Mouse (Mus musculus) liver, embryonic 16.5 days (tissue): ENCODE data around the gene Shbg. TPM values are rescaled to one million over a fixed set of nuclear protein-coding genes. Genes with fewer than 3 reads are reported as not detected.

Experiments
- ATAC-seq: fragments of 200-750 bp; cut with Nextera tagmentation; 2 replicates; pipeline ENCODE4 v1.8.0; 2017; ENCODE audit warnings: low read depth, mild to moderate bottlenecking, moderate number of reproducible peaks, moderate library complexity
- H3K27ac ChIP-seq: fragments of 300-500 bp; sonication (generic); 2 replicates; pipeline ENCODE4 v1.5.1; 2014; ENCODE audit warnings: mild to moderate bottlenecking, low read length
- H3K27me3 ChIP-seq: fragments of 300-500 bp; sonication (generic); 2 replicates; pipeline ENCODE4 v1.6.1; 2014; ENCODE audit warnings: low read depth, low read length, mixed read lengths; ENCODE audit not compliant: control insufficient read depth, insufficient read depth
- H3K36me3 ChIP-seq: fragments of 300-500 bp; sonication (generic); 2 replicates; pipeline ENCODE4 v1.6.1; 2014; ENCODE audit warnings: mild to moderate bottlenecking; ENCODE audit not compliant: control insufficient read depth, insufficient read depth
- H3K4me1 ChIP-seq: fragments of 300-500 bp; sonication (generic); 2 replicates; pipeline ENCODE4 v1.6.1; 2014; ENCODE audit warnings: low read depth, low read length, mixed read lengths; ENCODE audit not compliant: control insufficient read depth
- H3K4me2 ChIP-seq: fragments of 300-500 bp; sonication (generic); 2 replicates; pipeline ENCODE4 v1.6.1; 2014; ENCODE audit warnings: low read depth, low read length, mixed read lengths
- H3K4me3 ChIP-seq: fragments of 300-500 bp; sonication (generic); 2 replicates; pipeline ENCODE4 v1.5.1; 2014; ENCODE audit warnings: low read depth, mild to moderate bottlenecking, low read length
- H3K9ac ChIP-seq: fragments of 300-500 bp; sonication (generic); 2 replicates; pipeline ENCODE4 v1.6.1; 2014; ENCODE audit warnings: low read depth, low read length
- H3K9me3 ChIP-seq: fragments of 300-500 bp; sonication (generic); replicated peaks from 2 replicates; pipeline ENCODE4 v1.6.1; 2016; ENCODE audit warnings: low read length; ENCODE audit not compliant: control insufficient read depth
- WGBS: fragments of 180-500 bp; shearing (Covaris S2); extraction: QIAGEN DNeasy Blood & Tissue Kit; methylation state at CpG from one replicate; pipeline ENCODE4 v1.1.7; 2014; ENCODE audit not compliant: insufficient replicate concordance; 5-methylcytosine and 5-hydroxymethylcytosine counted together
- polyA plus RNA-seq: library from polyadenylated mRNA; unstranded; fragments of >200 nt; fragmentation: Nextera tagmentation; extraction: Ambion mirVana; gene quantifications from 2 replicates; pipeline ENCODE4 v1.2.1, GENCODE M21; 2015

Gene Shbg
- polyA plus RNA-seq, 1 experiment from 2014 or later = 27.9 TPM

DNA sequence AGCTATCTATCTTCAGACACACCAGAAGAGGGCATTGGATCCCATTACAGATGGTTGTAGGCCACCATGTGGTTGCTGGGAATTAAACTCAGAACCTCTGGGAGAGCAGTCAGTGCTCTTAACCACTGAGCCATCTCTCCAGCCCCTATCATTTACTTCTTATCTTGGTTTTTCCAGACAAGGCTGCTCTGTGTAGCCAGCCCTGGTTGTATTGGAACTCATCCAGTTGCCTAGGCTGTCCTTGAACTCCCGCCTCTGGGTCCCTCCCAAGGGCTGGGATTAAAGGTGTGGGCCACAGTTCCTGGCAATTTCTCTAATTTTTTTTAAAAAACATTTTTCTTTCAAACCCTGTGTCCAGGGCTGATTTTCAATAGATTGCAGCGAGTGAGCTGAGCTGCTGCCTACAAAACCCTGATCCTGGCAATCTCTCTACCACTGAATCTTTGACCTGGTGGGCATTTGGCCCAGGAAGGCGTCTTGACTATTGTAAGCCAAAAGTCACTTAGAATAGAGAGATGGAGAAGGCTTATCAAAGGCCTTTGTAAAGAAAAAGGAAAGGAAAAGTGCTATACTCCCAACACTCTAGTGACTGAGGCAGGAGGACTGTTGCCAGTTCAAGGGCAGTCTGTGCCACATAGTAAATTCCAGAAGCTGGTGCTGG, 43.6 kb upstream of the Shbg start:
- H3K4me1 ChIP-seq = peaks cover 30% of the 10 kb centered on the region
- ATAC-seq = no peak
- no peaks in the 10 kb centered on the region for H3K27me3 ChIP-seq
- H3K27ac ChIP-seq = peak overlapping the region; percentile 96
- no peaks in the 10 kb centered on the region for H3K9me3 ChIP-seq
- H3K36me3 ChIP-seq = peaks cover 18% of the 10 kb centered on the region
- WGBS = 39% methylated on average over 3 of the region's 3 CpGs
- peak overlapping the region; percentile 76 for H3K4me3 ChIP-seq
- peak overlapping the region; percentile 86 for H3K4me2 ChIP-seq
- peak overlapping the region; percentile 76 for H3K9ac ChIP-seq

DNA sequence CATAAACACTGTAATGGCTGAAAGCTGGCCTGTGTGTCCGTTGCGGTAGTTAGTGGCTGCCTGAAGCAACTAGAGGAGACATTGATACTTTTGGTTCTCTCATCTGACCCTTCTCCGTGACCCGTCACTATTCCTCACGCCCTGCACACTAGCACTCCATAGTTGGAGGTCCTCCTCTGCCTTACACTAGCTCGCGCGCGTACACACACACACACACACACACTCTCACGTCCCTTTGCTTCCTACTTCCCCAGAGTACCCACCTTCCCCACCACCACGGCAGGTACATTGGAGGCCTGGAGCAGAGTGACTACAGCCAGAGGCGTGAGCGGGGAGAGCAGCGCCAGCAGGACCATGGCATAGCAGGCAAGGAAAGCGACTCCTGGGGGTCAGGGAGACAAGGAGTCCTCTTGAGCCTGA, 39.8 kb upstream of the Shbg start:
- Histone ChIP-seq H3K4me3 (no peak overlapping the region), H3K9ac (no peak overlapping the region), H3K4me1 (peaks cover 32% of the 10 kb centered on the region), H3K36me3 (peaks cover 12% of the 10 kb centered on the region), H3K27ac (no peak overlapping the region), H3K4me2 (no peak overlapping the region), H3K9me3 (no peaks in the 10 kb centered on the region), H3K27me3 (no peaks in the 10 kb centered on the region)
- ATAC-seq = no peak
- WGBS = 80% methylated on average over 15 of the region's 15 CpGs

DNA sequence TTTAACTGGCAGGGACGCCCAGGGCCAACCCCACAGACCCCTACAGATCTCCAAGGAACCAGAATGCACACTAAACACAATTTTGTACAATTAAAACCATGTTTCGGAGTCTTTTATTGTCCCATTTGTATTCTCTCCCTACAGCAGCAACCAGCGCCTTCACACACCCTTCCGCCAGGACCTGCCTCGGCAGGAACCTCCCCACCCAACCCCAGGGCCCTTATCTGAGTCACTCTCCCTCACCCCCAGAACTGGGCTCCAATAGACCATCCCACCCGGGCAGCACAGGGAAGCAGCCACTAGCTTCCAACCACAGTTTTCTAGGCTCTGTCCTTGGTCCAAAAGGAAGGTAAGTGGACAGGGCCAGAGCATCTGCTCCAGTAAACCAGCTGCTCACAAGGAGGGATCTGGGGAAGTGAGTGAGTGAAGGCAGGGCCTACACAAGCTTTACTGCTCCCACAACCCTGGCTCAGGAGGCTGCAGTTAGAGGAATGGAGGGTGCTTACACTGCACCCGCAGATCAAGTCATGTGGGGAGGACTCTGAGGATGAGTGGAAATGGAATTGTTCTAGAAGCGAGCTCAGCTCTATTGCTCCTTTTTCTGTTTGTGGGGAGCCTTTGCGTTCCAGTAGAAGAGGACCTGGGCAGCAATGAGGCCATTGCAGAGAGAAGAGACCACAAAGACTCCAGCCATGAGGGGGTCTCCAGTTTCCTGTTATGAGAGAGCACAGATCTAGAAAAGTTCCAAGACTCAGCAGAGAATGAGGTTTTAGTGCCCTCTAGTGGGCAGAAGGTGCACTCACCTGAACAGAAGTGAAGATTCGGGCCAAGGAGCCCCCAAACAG, 39.1 kb upstream of the Shbg start:
- ATAC-seq = 0 out of 2 replicates have a peak, but pooled peaks have one; percentile 32
- peaks cover 32% of the 10 kb centered on the region for H3K4me1 ChIP-seq
- no peak overlapping the region for H3K4me2 ChIP-seq
- no peak overlapping the region for H3K4me3 ChIP-seq
- no peaks in the 10 kb centered on the region for H3K27me3 ChIP-seq
- H3K9me3 ChIP-seq = no peaks in the 10 kb centered on the region
- H3K36me3 ChIP-seq = peaks cover 18% of the 10 kb centered on the region
- no peak overlapping the region for H3K27ac ChIP-seq
- WGBS = 52% methylated on average over 10 of the region's 10 CpGs
- no peak overlapping the region for H3K9ac ChIP-seq

DNA sequence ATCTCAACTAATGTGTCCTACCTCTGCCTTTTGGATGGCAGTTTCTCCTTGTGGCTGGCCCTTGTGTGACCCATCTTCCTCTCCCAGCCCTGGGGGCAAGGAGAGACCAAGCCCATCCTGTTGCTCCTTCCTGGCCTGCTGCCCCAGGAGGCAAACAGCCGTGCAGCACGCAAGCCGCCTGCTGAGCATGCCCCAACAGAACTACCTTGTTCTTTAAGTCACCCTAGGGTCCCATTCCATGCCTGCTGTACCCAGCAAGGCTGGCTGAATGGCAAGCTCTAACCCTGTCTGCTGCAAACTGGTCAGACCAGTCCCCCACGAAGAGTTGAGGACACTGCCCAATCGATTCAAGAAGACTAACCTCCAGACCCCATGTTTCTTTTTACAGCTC, 38.4 kb upstream of the Shbg start:
- Histone ChIP-seq H3K27me3 (no peaks in the 10 kb centered on the region), H3K4me3 (no peak overlapping the region), H3K9ac (no peak overlapping the region), H3K4me2 (no peak overlapping the region), H3K36me3 (peaks cover 24% of the 10 kb centered on the region), H3K9me3 (no peaks in the 10 kb centered on the region), H3K27ac (no peak overlapping the region), H3K4me1 (peaks cover 25% of the 10 kb centered on the region)
- ATAC-seq = no peak
- WGBS = 82% methylated on average over 5 of the region's 5 CpGs

DNA sequence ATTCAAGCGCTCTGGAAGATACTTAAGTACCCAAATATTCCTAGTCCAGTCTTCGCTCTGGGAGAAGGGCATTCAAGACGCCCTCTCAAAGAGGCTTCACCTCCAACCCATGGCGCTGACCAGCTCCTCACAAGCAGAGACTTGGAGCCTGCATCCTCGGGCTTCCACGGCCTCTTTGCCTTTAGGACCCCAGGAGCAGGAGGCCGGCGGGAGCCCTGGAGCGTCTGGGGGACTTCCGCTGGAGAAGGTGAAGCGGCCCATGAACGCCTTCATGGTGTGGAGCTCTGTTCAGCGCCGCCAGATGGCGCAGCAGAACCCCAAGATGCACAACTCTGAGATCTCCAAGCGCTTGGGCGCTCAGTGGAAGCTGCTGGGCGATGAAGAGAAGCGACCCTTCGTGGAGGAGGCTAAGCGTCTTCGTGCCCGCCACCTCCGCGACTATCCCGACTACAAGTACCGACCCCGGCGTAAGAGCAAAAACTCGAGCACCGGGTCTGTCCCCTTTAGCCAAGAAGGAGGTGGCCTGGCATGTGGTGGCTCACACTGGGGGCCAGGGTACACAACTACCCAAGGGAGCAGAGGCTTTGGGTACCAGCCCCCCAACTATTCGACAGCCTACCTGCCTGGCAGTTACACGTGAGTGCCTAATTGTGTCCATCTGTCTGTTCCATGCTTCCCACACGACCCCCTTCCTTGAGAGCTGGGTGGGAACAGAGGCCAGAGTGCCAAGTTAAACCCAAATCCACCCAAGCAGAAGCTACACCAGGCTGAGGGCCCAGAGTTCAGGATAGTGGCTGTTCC, 37.8 kb upstream of the Shbg start, which contains the start of gene Sox15:
Gene Sox15 (plus strand): TSS at position 51 of the 801 bp plus-strand sequence.
- peaks cover 21% of the 10 kb centered on the region for H3K4me1 ChIP-seq
- 42% methylated on average over 34 of the region's 34 CpGs for WGBS
- no peak within 1 kb of the TSS for H3K4me2 ChIP-seq
- 0 out of 2 replicates have a peak within 1 kb of the TSS, but pooled peaks have one; percentile 8 for H3K27ac ChIP-seq
- peaks cover 30% of the 10 kb centered on the region for H3K36me3 ChIP-seq
- H3K4me3 ChIP-seq = no peak within 1 kb of the TSS
- no peaks in the 10 kb centered on the region for H3K27me3 ChIP-seq
- no peaks in the 10 kb centered on the region for H3K9me3 ChIP-seq
- peak; percentile 60 for ATAC-seq
- no peak within 1 kb of the TSS for H3K9ac ChIP-seq

DNA sequence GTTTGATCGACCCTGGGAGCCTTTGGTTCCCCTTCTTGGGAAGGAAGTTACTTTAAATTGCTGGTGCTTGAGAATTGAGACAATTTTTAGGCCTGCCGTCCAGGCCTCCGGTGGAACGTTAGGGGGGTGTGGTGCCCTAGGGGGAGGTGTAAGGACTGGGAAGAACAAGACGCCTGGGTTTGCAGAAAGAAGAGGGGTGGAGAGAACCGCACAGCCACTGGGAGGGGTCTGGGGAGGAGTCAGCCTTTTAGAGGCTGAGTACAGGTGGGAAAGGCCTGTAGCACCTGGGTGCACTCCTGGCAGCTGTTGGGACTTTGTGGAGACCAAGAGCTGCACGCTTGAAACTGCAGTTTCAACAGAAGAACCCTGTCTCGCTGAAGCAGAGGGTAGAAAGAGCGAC, 37.1 kb upstream of the Shbg start:
- Histone ChIP-seq H3K9ac (no peak overlapping the region), H3K4me3 (no peak overlapping the region), H3K27ac (0 out of 2 replicates have a peak overlapping the region, but pooled peaks have one; percentile 8), H3K9me3 (no peaks in the 10 kb centered on the region), H3K4me2 (no peak overlapping the region), H3K4me1 (peaks cover 21% of the 10 kb centered on the region), H3K27me3 (no peaks in the 10 kb centered on the region), H3K36me3 (peaks cover 35% of the 10 kb centered on the region)
- 37% methylated on average over 9 of the region's 9 CpGs for WGBS
- no peak for ATAC-seq

DNA sequence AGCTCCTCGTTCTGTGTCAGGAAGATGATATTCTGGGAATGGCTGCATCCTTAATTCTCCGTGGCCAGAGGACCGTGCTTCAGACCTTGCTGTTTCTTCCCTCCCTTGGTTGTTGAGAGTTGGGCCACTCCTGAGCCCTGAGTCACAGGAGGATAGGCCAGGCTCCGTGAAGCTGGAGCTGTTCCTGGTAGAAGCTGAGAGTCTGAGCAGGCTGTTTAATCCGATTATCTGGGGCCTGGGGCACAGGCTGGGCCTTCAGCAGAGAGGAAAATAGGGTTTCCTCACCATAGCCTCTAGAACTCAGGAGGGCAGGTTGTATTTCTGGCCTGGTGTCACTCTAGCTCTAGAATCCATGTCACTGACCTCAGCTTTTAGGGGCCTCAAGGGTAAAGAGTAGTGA, 35.7 kb upstream of the Shbg start:
- Histone ChIP-seq H3K27me3 (no peaks in the 10 kb centered on the region), H3K4me3 (no peak overlapping the region), H3K4me1 (peaks cover 21% of the 10 kb centered on the region), H3K27ac (no peak overlapping the region), H3K9me3 (no peaks in the 10 kb centered on the region), H3K9ac (no peak overlapping the region), H3K4me2 (no peak overlapping the region), H3K36me3 (peaks cover 42% of the 10 kb centered on the region)
- ATAC-seq = no peak
- 76% methylated on average over 5 of the region's 5 CpGs for WGBS

DNA sequence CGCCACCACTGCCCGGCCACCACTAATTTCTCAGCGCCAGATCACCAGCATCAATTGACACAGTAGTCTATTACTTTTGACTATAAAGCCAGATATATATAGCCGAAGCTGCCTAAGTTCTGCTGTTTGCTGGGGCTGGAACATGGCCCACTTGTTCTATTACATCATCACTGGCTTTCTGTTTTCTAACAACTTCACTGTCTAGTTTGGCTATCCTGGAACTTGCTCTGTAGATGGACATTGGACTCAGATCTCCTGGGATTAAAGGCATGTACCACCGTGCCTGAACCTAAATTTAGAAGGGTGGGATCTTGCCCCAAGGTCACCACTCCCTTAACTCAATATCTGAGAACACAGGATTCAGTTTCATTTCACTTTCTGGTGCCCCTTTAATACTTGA, 28.2 kb upstream of the Shbg start:
- peak; percentile 70 for ATAC-seq
- WGBS = 74% methylated on average over 5 of the region's 5 CpGs
- H3K4me3 ChIP-seq = no peak overlapping the region
- H3K27me3 ChIP-seq = no peaks in the 10 kb centered on the region
- no peak overlapping the region for H3K4me2 ChIP-seq
- H3K9me3 ChIP-seq = no peaks in the 10 kb centered on the region
- H3K9ac ChIP-seq = no peak overlapping the region
- H3K4me1 ChIP-seq = no peaks in the 10 kb centered on the region
- H3K27ac ChIP-seq = no peak overlapping the region
- H3K36me3 ChIP-seq = peaks cover 71% of the 10 kb centered on the region
